Mouse (Mus musculus): Measurements from ENCODE around the gene Tcf20. TPM values are rescaled to one million over a fixed set of nuclear protein-coding genes. Genes with fewer than 3 reads are reported as not detected.

The Tcf20 gene
- polyA plus RNA-seq, 1 experiment from 2014 or later, result 15.5 TPM

DNA sequence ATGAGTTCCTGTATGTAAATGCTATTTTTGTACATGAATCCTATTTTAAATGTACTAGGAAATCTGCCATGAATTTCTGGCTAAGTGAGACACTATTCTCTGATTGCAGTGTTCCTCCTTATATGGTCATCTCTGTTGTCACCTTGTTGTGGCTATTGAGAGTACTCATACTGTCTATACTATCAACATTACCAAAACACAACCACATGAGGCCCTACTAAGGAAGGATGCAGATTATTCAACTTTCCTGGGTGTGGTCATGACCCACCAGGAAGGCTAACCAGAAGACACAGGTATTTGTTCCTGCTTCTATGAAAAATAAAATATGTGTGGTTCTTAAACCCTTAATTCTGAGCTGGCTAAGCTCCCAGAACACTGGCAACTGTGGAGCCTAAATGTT, 161.8 kb downstream of the Tcf20 start:
- ATAC-seq (ENCODE audit: insufficient number of reproducible peaks, insufficient read depth, low FRiP score, low read depth), result no peak
- H3K9me3 ChIP-seq (ENCODE audit: control insufficient read depth, low read depth, low read length), result no peaks in the 10 kb centered on the region
- H3K4me2 ChIP-seq (replicated peaks; ENCODE audit: low read depth, low read length), result no peak overlapping the region
- no peaks in the 10 kb centered on the region for H3K27me3 ChIP-seq (ENCODE audit: control insufficient read depth, insufficient read depth, low read length)
- H3K4me3 ChIP-seq (ENCODE audit: low read depth, low read length), result no peak overlapping the region
- H3K27ac ChIP-seq (ENCODE audit: low read length), result no peak overlapping the region
- H3K36me3 ChIP-seq (ENCODE audit: control insufficient read depth, insufficient read depth, low read length), result peaks cover 8% of the 10 kb centered on the region; the same call in 1 of the 2 replicates
- H3K4me1 ChIP-seq (ENCODE audit: control insufficient read depth, insufficient read depth, low read length), result no peaks in the 10 kb centered on the region
- H3K9ac ChIP-seq (replicated peaks; ENCODE audit: low read depth, low read length), result no peak overlapping the region

GRCm38 (mm10) chr15:82822347-82822746, 165.3 kb downstream of the Tcf20 start:
- no peak overlapping the region for H3K9ac ChIP-seq (replicated peaks; ENCODE audit: low read depth, low read length)
- H3K27ac ChIP-seq (ENCODE audit: low read length), result no peak overlapping the region
- no peak for ATAC-seq (ENCODE audit: insufficient number of reproducible peaks, insufficient read depth, low FRiP score, low read depth)
- no peak overlapping the region for H3K4me3 ChIP-seq (ENCODE audit: low read depth, low read length)
- no peaks in the 10 kb centered on the region for H3K9me3 ChIP-seq (ENCODE audit: control insufficient read depth, low read depth, low read length)
- H3K27me3 ChIP-seq (ENCODE audit: control insufficient read depth, insufficient read depth, low read length), result no peaks in the 10 kb centered on the region
- 75% methylated on average over 3 of the region's 4 CpGs for WGBS
- no peak overlapping the region for H3K4me2 ChIP-seq (replicated peaks; ENCODE audit: low read depth, low read length)
- H3K36me3 ChIP-seq (ENCODE audit: control insufficient read depth, insufficient read depth, low read length), result peaks cover 5% of the 10 kb centered on the region; the same call in 1 of the 2 replicates
- no peaks in the 10 kb centered on the region for H3K4me1 ChIP-seq (ENCODE audit: control insufficient read depth, insufficient read depth, low read length)

DNA sequence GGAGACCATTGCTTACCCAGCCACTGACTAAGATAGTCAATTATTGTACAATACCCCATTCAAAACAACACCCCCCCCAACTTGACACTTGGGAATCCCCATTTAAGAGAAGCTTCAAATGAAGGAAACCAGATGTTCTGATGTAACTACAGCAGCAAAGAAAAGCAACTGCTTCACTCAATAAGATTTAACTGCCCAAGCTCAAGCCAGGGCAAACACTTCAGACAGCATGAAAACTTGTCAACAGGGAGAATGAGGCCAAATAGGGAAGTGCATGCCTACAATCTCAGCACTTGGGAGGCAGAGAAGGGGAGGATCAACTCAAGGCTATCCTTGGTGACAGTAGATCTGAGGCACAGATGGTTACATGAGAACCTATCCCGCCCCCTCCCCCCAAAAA, 166.0 kb downstream of the Tcf20 start:
- Histone ChIP-seq H3K27me3 (ENCODE audit: control insufficient read depth, insufficient read depth, low read length) (no peaks in the 10 kb centered on the region), H3K4me3 (ENCODE audit: low read depth, low read length) (no peak overlapping the region), H3K27ac (ENCODE audit: low read length) (no peak overlapping the region), H3K36me3 (ENCODE audit: control insufficient read depth, insufficient read depth, low read length) (peaks cover 5% of the 10 kb centered on the region; the same call in 1 of the 2 replicates), H3K4me2 (replicated peaks; ENCODE audit: low read depth, low read length) (no peak overlapping the region), H3K4me1 (ENCODE audit: control insufficient read depth, insufficient read depth, low read length) (no peaks in the 10 kb centered on the region), H3K9ac (replicated peaks; ENCODE audit: low read depth, low read length) (no peak overlapping the region), H3K9me3 (ENCODE audit: control insufficient read depth, low read depth, low read length) (no peaks in the 10 kb centered on the region)
- WGBS, result 85% methylated on average over 1 of the region's 1 CpGs
- no peak for ATAC-seq (ENCODE audit: insufficient number of reproducible peaks, insufficient read depth, low FRiP score, low read depth)

DNA sequence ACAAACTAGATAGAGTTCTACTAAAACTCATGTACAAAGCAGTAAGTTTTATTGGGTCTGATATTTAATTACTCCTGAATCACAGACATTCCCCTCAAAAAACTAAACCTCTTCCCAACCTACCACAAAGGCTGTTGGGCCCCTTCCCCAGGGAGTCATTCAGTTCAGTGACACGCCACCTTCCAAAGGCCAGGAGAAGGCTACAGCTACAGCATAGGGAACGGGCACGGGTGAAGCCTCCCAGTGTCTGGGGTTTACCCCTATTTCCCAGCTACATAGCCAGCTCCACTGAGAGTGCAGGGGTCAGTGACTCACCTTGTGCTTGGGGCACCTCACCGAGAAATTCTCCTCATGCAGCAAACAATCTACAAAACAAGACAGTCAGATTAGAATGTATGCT, 172.4 kb downstream of the Tcf20 start:
- ATAC-seq (ENCODE audit: insufficient number of reproducible peaks, insufficient read depth, low FRiP score, low read depth), result no peak
- H3K27me3 ChIP-seq (ENCODE audit: control insufficient read depth, insufficient read depth, low read length), result no peaks in the 10 kb centered on the region
- H3K4me3 ChIP-seq (ENCODE audit: low read depth, low read length), result no peak overlapping the region
- 86% methylated on average over 4 of the region's 4 CpGs for WGBS
- no peak overlapping the region for H3K4me2 ChIP-seq (replicated peaks; ENCODE audit: low read depth, low read length)
- H3K4me1 ChIP-seq (ENCODE audit: control insufficient read depth, insufficient read depth, low read length), result no peaks in the 10 kb centered on the region
- H3K27ac ChIP-seq (ENCODE audit: low read length), result no peak overlapping the region
- peaks cover 3% of the 10 kb centered on the region for H3K36me3 ChIP-seq (ENCODE audit: control insufficient read depth, insufficient read depth, low read length)
- H3K9ac ChIP-seq (replicated peaks; ENCODE audit: low read depth, low read length), result no peak overlapping the region
- H3K9me3 ChIP-seq (ENCODE audit: control insufficient read depth, low read depth, low read length), result no peaks in the 10 kb centered on the region

GRCm38 (mm10) chr15:82814806-82815205, 172.9 kb downstream of the Tcf20 start:
- H3K36me3 ChIP-seq (ENCODE audit: control insufficient read depth, insufficient read depth, low read length), result peaks cover 3% of the 10 kb centered on the region
- no peak overlapping the region for H3K9ac ChIP-seq (replicated peaks; ENCODE audit: low read depth, low read length)
- 66% methylated on average over 4 of the region's 4 CpGs for WGBS
- no peak for ATAC-seq (ENCODE audit: insufficient number of reproducible peaks, insufficient read depth, low FRiP score, low read depth)
- H3K9me3 ChIP-seq (ENCODE audit: control insufficient read depth, low read depth, low read length), result no peaks in the 10 kb centered on the region
- H3K4me1 ChIP-seq (ENCODE audit: control insufficient read depth, insufficient read depth, low read length), result no peaks in the 10 kb centered on the region
- no peaks in the 10 kb centered on the region for H3K27me3 ChIP-seq (ENCODE audit: control insufficient read depth, insufficient read depth, low read length)
- H3K4me3 ChIP-seq (ENCODE audit: low read depth, low read length), result no peak overlapping the region
- H3K4me2 ChIP-seq (replicated peaks; ENCODE audit: low read depth, low read length), result no peak overlapping the region
- no peak overlapping the region for H3K27ac ChIP-seq (ENCODE audit: low read length)

DNA sequence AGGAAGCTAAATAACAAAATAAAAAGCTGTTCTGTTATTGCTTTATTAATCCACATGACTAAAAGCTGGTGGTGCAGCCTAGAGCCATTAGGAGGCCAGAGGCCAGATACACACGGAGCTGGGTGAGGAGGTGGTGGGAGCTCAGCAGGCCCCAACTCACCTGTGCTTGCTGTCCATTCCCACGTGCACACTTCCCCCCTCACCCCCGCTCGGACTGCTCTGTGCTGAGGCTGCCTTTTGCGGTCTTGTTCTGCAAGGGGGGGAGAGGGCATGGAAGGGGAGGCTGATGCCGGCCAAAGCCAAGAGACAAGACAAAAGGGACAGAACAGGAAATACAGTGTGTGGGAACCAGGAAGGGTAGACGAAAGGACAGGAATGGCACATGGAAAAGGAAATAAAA, 173.4 kb downstream of the Tcf20 start:
- H3K4me1 ChIP-seq (ENCODE audit: control insufficient read depth, insufficient read depth, low read length), result no peaks in the 10 kb centered on the region
- peaks cover 3% of the 10 kb centered on the region for H3K36me3 ChIP-seq (ENCODE audit: control insufficient read depth, insufficient read depth, low read length)
- 79% methylated on average over 7 of the region's 7 CpGs for WGBS
- H3K4me2 ChIP-seq (replicated peaks; ENCODE audit: low read depth, low read length), result no peak overlapping the region
- H3K9me3 ChIP-seq (ENCODE audit: control insufficient read depth, low read depth, low read length), result no peaks in the 10 kb centered on the region
- ATAC-seq (ENCODE audit: insufficient number of reproducible peaks, insufficient read depth, low FRiP score, low read depth), result no peak
- H3K27me3 ChIP-seq (ENCODE audit: control insufficient read depth, insufficient read depth, low read length), result no peaks in the 10 kb centered on the region
- H3K9ac ChIP-seq (replicated peaks; ENCODE audit: low read depth, low read length), result no peak overlapping the region
- no peak overlapping the region for H3K27ac ChIP-seq (ENCODE audit: low read length)
- no peak overlapping the region for H3K4me3 ChIP-seq (ENCODE audit: low read depth, low read length)

- Histone ChIP-seq H3K4me1 (ENCODE audit: control insufficient read depth, insufficient read depth, low read length) (no peaks in the 10 kb centered on the region), H3K9me3 (ENCODE audit: control insufficient read depth, low read depth, low read length) (no peaks in the 10 kb centered on the region), H3K4me2 (replicated peaks; ENCODE audit: low read depth, low read length) (no peak overlapping the region), H3K27me3 (ENCODE audit: control insufficient read depth, insufficient read depth, low read length) (no peaks in the 10 kb centered on the region), H3K9ac (replicated peaks; ENCODE audit: low read depth, low read length) (no peak overlapping the region), H3K4me3 (ENCODE audit: low read depth, low read length) (no peak overlapping the region), H3K36me3 (ENCODE audit: control insufficient read depth, insufficient read depth, low read length) (peaks cover 3% of the 10 kb centered on the region), H3K27ac (ENCODE audit: low read length) (no peak overlapping the region)
- WGBS, result 88% methylated on average over 1 of the region's 1 CpGs
- no peak for ATAC-seq (ENCODE audit: insufficient number of reproducible peaks, insufficient read depth, low FRiP score, low read depth)
Observed at GRCm38 (mm10) chr15:82810556-82810955, 177.1 kb downstream of the Tcf20 start.

DNA sequence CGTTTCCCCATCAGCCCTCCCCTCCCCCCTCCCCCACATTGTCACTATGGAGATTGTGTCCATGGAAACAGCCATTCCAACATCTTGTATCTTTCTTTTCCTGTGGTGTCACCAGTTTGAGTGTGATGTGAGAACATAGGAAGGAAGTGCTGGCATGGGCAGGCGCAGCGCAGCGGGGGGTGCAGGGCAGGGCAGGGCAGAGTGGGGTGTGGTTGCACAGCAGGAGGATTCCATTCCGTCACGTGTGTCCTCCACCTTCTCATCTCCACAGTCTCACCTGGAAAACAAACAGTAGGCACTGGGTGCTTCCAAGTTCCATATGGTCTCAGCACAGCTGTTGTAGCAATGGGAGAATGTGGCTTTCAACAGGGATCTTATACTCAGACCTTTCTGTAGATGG, 178.2 kb downstream of the Tcf20 start:
- 80% methylated on average over 6 of the region's 6 CpGs for WGBS
- Histone ChIP-seq H3K4me1 (ENCODE audit: control insufficient read depth, insufficient read depth, low read length) (no peaks in the 10 kb centered on the region), H3K27ac (ENCODE audit: low read length) (no peak overlapping the region), H3K9ac (replicated peaks; ENCODE audit: low read depth, low read length) (no peak overlapping the region), H3K4me2 (replicated peaks; ENCODE audit: low read depth, low read length) (no peak overlapping the region), H3K27me3 (ENCODE audit: control insufficient read depth, insufficient read depth, low read length) (no peaks in the 10 kb centered on the region), H3K4me3 (ENCODE audit: low read depth, low read length) (no peak overlapping the region), H3K36me3 (ENCODE audit: control insufficient read depth, insufficient read depth, low read length) (peaks cover 3% of the 10 kb centered on the region), H3K9me3 (ENCODE audit: control insufficient read depth, low read depth, low read length) (no peaks in the 10 kb centered on the region)
- ATAC-seq (ENCODE audit: insufficient number of reproducible peaks, insufficient read depth, low FRiP score, low read depth), result no peak

DNA sequence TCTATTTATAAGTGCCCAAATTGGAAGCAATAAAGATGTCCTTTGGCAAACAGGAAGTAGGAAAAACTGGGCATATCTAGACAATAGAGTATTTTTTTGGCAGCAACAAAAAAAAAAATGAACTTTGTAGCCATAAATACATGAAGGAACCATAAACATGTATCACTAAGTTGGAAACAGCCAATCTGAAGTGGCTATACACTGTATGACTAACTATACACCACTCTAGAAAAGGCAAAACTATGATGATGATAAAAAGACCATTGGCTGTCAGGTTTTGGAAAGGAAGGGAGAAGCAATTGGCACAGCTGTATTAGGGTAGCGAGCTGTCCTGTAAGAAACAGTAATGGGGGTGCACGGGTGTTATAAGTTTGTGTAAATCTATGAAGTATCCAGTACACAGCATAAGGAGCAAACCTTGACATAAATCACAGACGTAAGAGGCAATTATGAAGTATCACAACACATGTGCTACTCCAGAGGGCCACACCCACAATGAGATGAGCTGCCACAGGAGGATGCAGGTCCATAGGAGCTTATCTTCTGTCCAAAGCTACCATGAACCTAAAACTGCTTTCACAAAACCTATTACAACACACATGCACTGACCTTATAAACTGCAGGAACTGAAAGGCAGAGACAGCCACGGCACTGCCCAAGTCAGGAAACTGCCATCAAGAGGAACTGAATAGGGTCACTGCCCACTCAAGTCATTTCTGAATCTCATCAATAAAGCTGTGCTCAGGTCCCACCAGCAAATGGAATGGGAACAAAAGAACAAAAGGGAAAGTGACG, 180.5 kb downstream of the Tcf20 start:
- Histone ChIP-seq H3K4me2 (replicated peaks; ENCODE audit: low read depth, low read length) (no peak overlapping the region), H3K27me3 (ENCODE audit: control insufficient read depth, insufficient read depth, low read length) (no peaks in the 10 kb centered on the region), H3K4me1 (ENCODE audit: control insufficient read depth, insufficient read depth, low read length) (no peaks in the 10 kb centered on the region), H3K9me3 (ENCODE audit: control insufficient read depth, low read depth, low read length) (no peaks in the 10 kb centered on the region), H3K27ac (ENCODE audit: low read length) (no peak overlapping the region), H3K36me3 (ENCODE audit: control insufficient read depth, insufficient read depth, low read length) (no peaks in the 10 kb centered on the region; the same call in 1 of the 2 replicates), H3K4me3 (ENCODE audit: low read depth, low read length) (no peak overlapping the region), H3K9ac (replicated peaks; ENCODE audit: low read depth, low read length) (no peak overlapping the region)
- WGBS, result 80% methylated on average over 5 of the region's 5 CpGs
- no peak for ATAC-seq (ENCODE audit: insufficient number of reproducible peaks, insufficient read depth, low FRiP score, low read depth)

Measured in stomach, embryonic 14.5 days (tissue).